In genomic region chr5:76799471-76799870, GRCm38 (mm10) we compare ENCODE assay signal across 11 mouse cellular contexts.
DNase-seq lines count a peak whose midpoint lies in the region; ATAC-seq and TF ChIP-seq lines count a peak whose summit lies in the region.
"Had no signal": no experiment of that assay in that cellular context is flagged by ENCODE, and none has a peak within 500 bp of the region (broad histone marks: within the 10 kb centered on the region; RNA-seq: fewer than 3 reads in every experiment).

No protein-coding gene starts in this region.

- H3K4me3 ChIP-seq in kidney, embryonic 16.5 days (ENCODE audit: low read length): no peak overlapping the region
- H3K4me3 ChIP-seq in ES-E14 (ENCODE audit: insufficient read depth in 1 of 2, low read depth in 1 of 2, low read length in 2 of 2, poor library complexity in 1 of 2, severe bottlenecking in 1 of 2): no peak overlapping the region
- H3K4me3 ChIP-seq in layer of hippocampus, adult 2 months: no peak overlapping the region
- H3K4me3 ChIP-seq: erythroblast, embryonic 14.5 days had no signal

- intact Hi-C loops in gastrocnemius, postnatal 36 days (cut with DNase I): no loop called here

- peak; percentile 14 for DNase-seq in adrenal gland, adult 2 months
- no peak for DNase-seq in adrenal gland, adult 8-10 months
- DNase-seq in kidney, postnatal 4 days: peak; percentile 64 to 69
- DNase-seq in ES-E14 (ENCODE audit: low read depth, low spot score): peak; percentile 40
- peak; percentile 59 for DNase-seq in lung, postnatal 10 days
- DNase-seq in layer of hippocampus, adult 2 months (ENCODE audit: low spot score in 2 of 2): no peak
- DNase-seq in gastrocnemius, postnatal 36 days: no peak
- DNase-seq: right cerebral cortex, adult 18-20 months had no signal

- H3K4me1 ChIP-seq in kidney, embryonic 16.5 days (ENCODE audit: insufficient read depth, low read length): peaks cover 22% of the 10 kb centered on the region
- peaks cover 0 to 4% of the 10 kb centered on the region in 2 experiments; a peak in 1 of 4 replicates for H3K4me1 ChIP-seq in ES-E14 (ENCODE audit: control insufficient read depth in 2 of 2, insufficient read depth in 2 of 2, low read length in 2 of 2, poor library complexity in 1 of 2)

- TF ChIP-seq CTCF in layer of hippocampus, adult 2 months (conservative IDR thresholded peaks at IDR 0.05): no peak

- 43% methylated on average over 10 of the region's 10 CpGs for WGBS in kidney, embryonic 16.5 days

- H3K4me2 ChIP-seq in kidney, embryonic 16.5 days (replicated peaks; ENCODE audit: low read depth, low read length): no peak overlapping the region

- no peak overlapping the region for H3K27ac ChIP-seq in kidney, embryonic 16.5 days (ENCODE audit: low read length)
- H3K27ac ChIP-seq in ES-E14 (ENCODE audit: insufficient read depth, low read depth, low read length, poor library complexity, severe bottlenecking): no peak overlapping the region
- H3K27ac ChIP-seq in layer of hippocampus, adult 2 months: no peak overlapping the region

- no peak overlapping the region for H3K9ac ChIP-seq in kidney, embryonic 16.5 days (replicated peaks; ENCODE audit: low read length)
- no peak overlapping the region for H3K9ac ChIP-seq in ES-E14 (ENCODE audit: insufficient read depth, low read depth, low read length, poor library complexity, severe bottlenecking)

- H3K9me3 ChIP-seq in kidney, embryonic 16.5 days (ENCODE audit: low read length): no peaks in the 10 kb centered on the region
- no peaks in the 10 kb centered on the region for H3K9me3 ChIP-seq in ES-E14 (ENCODE audit: control insufficient read depth, insufficient read depth, low read depth, low read length)

- no peaks in the 10 kb centered on the region for H3K27me3 ChIP-seq in kidney, embryonic 16.5 days (ENCODE audit: insufficient read depth, low read length)
- H3K27me3 ChIP-seq: Patski had no signal

- no peaks in the 10 kb centered on the region for H3K36me3 ChIP-seq in kidney, embryonic 16.5 days (ENCODE audit: insufficient read depth, low read length)
- no peaks in the 10 kb centered on the region for H3K36me3 ChIP-seq in ES-E14 (ENCODE audit: control insufficient read depth, insufficient read depth, low read length, poor library complexity, severe bottlenecking)

- in situ Hi-C loops in ES-E14 (cut with MboI; ENCODE audit: low sequenced_read_pairs in 2 of 2, unreplicated experiment in 2 of 2): no loop called here

- no peak for ATAC-seq in kidney, embryonic 16.5 days (ENCODE audit: low FRiP score, low TSS enrichment)
- ATAC-seq: Patski had no signal

TF ChIP-seq in ES-E14, 5 proteins besides CTCF, POLR2A, EP300 and RAD21:
- no peak for TF ChIP-seq HCFC1 (IDR thresholded peaks at IDR 0.05; ENCODE audit: borderline replicate concordance, insufficient read depth, low read length)
- TF ChIP-seq MAFK (IDR thresholded peaks at IDR 0.05; ENCODE audit: insufficient read depth, low read depth, low read length): no peak
- no peak for TF ChIP-seq ZC3H11A (IDR thresholded peaks at IDR 0.05; ENCODE audit: borderline replicate concordance, low read depth, low read length)

Comparison
In these comparisons a context has a peak if more than half of its experiments do, and no peak if none do; other contexts are left out.
1. DNase-seq: peak in adrenal gland, adult 2 months (single experiment), kidney, postnatal 4 days (2 of 2), ES-E14 (single experiment) and lung, postnatal 10 days (single experiment); none in adrenal gland, adult 8-10 months (single experiment), layer of hippocampus, adult 2 months (0 of 2) and gastrocnemius, postnatal 36 days (0 of 2).